Mouse (Mus musculus) hematopoietic stem cell, adult 5-6 weeks (primary cell): ENCODE results near the gene Ubl3. TPM values are rescaled to one million over a fixed set of nuclear protein-coding genes. Genes with fewer than 3 reads are reported as not detected.

ENCODE experiments used
- ATAC-seq, 2 experiments: fragments of 125-278 bp in 1 of 2; replicated peaks in 1 of 2; 2 replicates each; pipeline ENCODE4 v1.8.0; 2016 to 2017; ENCODE audit warnings: inconsistent platforms in 2 of 2, mild to moderate bottlenecking in 2 of 2, moderate number of reproducible peaks in 2 of 2, low read depth in 1 of 2, moderate TSS enrichment in 1 of 2; ENCODE audit not compliant: low FRiP score in 2 of 2, poor library complexity in 2 of 2, severe bottlenecking in 2 of 2, insufficient read depth in 1 of 2, low TSS enrichment in 1 of 2
- total RNA-seq: library from RNA; stranded (forward); fragments of 172-1452, 232-1000 nt; gene quantifications from 2 replicates; pipeline ENCODE4 v1.2.3, GENCODE M21; 2017

Gene Ubl3
- total RNA-seq, 1 experiment from 2014 or later = 45.2 TPM

- no peak for ATAC-seq
Measured at GRCm38 (mm10) chr5:148505381-148505780, 47.2 kb downstream of the Ubl3 start.

GRCm38 (mm10) chr5:148502237-148502636 lies 50.4 kb downstream of the Ubl3 start:
- ATAC-seq = no peak

- ATAC-seq = no peak
Measured at GRCm38 (mm10) chr5:148501228-148501957, 51.2 kb downstream of the Ubl3 start.

- no peak for ATAC-seq
Measured at GRCm38 (mm10) chr5:148500516-148500915, 52.1 kb downstream of the Ubl3 start.

- ATAC-seq = no peak
Measured at GRCm38 (mm10) chr5:148499616-148500015, 53.0 kb downstream of the Ubl3 start.

- ATAC-seq = no peak
Measured at GRCm38 (mm10) chr5:148495991-148496390, 56.6 kb downstream of the Ubl3 start.

- peak; percentile 81 to 89 for ATAC-seq
Measured at GRCm38 (mm10) chr5:148495173-148495572, 57.4 kb downstream of the Ubl3 start.

- no peak for ATAC-seq
Measured at GRCm38 (mm10) chr5:148494249-148494648, 58.3 kb downstream of the Ubl3 start.

GRCm38 (mm10) chr5:148493025-148493424 lies 59.6 kb downstream of the Ubl3 start:
- peak; percentile 9 to 34; a peak in 1 of 4 replicates for ATAC-seq

GRCm38 (mm10) chr5:148490391-148490790 lies 62.2 kb downstream of the Ubl3 start:
- ATAC-seq = no peak

GRCm38 (mm10) chr5:148489724-148490193 lies 62.8 kb downstream of the Ubl3 start:
- peak; percentile 4 to 5; a peak in 1 of 4 replicates for ATAC-seq

GRCm38 (mm10) chr5:148488891-148489723 lies 63.5 kb downstream of the Ubl3 start:
- ATAC-seq = peak; percentile 55 to 72

GRCm38 (mm10) chr5:148486202-148486601 lies 66.4 kb downstream of the Ubl3 start:
- peak; percentile 82 to 84 for ATAC-seq

- ATAC-seq = no peak
Measured at GRCm38 (mm10) chr5:148481745-148482144, 70.8 kb downstream of the Ubl3 start.

GRCm38 (mm10) chr5:148474346-148474745 lies 78.2 kb downstream of the Ubl3 start:
- ATAC-seq = no peak

GRCm38 (mm10) chr5:148468626-148469441 lies 83.8 kb downstream of the Ubl3 start:
- 0 out of 4 replicates have a peak, but pooled peaks of 1 of the 2 experiments have one; percentile 2 for ATAC-seq

GRCm38 (mm10) chr5:148466933-148467607 lies 85.5 kb downstream of the Ubl3 start:
- ATAC-seq = no peak
